Mouse (Mus musculus) embryo, embryonic 11.5 days (tissue): ENCODE results near the gene Armc12.
"Not testable (repeated sequence)": the region's sequence is repeated elsewhere in the genome, so short reads cannot be mapped to it uniquely, and the experiment has no call there.

Experiments
- DNase-seq: peaks from one replicate; pipeline ENCODE4 v3.0.0-alpha.2; 2012; ENCODE audit warnings: low read depth, low spot score

Armc12 gene

DNA sequence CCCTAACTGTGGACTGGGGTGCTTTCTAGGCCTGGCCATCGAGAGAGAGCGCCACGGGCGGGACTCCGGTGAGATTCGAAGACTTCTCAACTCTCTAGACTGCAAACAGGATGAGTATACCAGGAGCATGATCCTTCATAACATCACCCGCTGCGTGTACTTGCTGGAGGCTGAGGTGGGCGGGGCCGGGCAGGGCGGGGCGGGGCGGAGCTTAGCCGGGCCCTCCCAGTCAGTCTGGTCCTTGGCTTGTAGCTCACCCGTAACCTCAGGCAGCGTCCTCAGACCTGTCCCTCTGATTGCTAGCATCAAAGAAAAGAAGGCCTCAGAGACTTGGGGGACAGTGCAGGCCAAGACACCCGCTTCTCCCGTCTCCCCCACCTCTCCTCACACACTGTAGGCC is 1.3 kb downstream of the Armc12 start:
- DNase-seq, result no peak

DNA sequence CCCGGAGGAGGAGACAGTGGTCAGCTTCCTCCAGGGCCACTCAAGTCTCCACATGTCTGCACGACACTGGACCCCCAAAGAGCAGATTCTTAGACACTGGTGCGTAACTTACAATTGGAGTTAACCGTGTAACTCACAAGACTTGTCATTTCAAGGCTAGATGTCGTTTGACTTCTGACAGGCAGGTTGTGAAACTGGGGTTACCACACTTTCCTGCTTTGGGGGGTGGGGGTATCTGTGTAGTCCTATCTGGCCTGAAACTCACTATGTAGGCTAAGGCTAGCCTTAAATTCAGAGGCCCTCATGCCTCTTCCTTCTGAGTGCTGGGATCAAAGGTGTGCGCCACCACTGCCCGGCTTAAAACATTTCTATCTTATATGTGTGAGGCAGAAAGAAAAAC is 2.0 kb downstream of the Armc12 start:
- no peak for DNase-seq

DNA sequence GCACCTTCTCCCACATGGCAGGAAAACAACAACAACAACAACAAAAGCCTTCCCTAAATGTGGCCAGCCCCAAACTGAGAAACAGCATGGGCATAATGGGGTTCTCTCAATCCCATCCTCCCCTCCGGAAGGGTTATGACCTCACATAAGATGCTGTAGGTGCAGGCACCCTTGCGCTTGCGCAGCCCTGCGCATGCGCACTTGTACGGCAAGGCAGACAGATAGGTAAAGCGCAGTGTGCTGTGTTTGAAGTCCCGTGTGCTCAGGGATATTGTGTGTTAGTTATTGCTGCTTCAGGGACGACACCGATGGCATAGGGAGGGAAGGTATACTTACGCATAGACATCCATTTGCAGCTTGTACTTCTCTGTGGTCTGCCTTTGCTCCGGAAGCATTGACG is 2.7 kb downstream of the Armc12 start:
- DNase-seq, result no peak

DNA sequence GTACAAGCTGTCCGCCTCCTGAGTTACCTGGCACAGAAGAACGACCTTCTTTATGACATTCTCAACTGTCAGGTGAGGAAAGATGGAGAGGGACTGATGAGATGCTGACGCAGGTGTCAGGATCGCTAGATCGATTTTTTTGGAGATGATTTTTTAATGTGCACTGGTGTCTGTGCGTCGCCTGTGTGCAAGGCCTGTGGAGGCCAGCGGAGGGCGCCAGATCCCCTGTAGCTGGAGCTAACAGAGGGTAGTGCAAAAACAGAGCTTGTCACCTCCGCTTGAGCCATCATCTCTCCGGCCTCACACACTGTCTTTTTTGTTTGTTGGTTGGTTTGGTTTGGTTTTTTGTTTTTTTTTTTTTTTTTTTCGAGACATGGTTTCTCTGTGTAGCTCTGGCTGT is 7.3 kb downstream of the Armc12 start:
- DNase-seq, result no peak

DNA sequence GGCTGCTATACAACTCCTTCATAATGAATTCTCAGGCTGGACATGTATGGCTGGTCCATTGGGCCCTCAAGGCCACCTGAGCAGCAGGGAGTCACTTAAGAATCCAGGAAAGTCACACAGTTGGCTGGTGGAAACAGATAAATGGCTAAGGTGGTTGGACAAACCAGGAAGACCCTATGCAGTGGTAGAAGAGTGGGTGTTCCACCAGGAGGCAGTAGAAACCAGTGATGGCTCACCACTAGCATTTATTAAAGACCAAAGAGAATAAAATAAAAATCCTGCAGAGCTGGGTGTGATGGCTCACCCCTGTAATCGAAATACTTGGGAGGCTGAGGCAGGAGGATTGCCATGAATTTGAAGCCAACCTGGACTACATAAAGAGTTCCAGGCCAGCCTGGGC is 16.3 kb downstream of the Armc12 start:
- no peak for DNase-seq

DNA sequence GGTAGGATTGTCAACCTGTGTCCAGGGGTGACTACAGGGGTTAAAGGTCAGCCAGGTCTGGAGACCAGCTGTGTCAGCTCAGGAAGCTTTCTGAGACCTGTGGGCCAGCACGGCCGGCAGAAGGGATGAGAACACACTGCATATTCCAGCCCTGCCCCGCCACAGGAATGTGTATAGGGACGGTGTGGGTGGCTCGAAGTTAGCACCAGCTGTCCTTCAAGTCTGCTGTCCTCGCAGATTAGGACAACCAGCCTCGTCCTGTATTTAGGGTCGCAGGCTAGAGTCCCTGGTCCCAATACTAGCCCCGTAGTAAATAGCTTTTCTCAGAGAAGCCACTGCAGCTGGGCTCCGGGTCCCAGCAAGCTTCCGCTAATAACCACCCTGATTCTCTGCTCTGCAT is 17.9 kb downstream of the Armc12 start:
- no peak for DNase-seq

DNA sequence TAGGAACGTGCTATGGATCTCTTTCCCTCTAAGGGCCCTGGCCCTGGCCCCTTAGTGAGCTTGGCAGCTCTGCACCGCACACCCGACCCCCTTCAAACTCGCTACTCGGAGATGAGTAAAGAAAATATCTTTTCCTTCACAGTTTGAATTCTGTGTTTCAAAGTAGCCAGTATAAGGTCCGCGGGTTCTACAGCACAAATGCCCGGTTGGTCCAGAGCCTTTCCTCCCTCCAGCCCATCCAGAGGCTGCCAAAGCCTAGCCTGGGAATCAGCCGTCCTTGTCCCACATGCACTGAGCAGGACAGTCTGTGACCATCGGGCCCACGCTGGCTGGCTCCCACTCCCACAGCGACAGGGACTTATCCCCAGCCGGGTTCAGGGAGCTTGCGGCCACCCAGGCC is 18.5 kb downstream of the Armc12 start, which contains the start of gene Clpsl2:
Clpsl2 (plus strand) TSS at position 301 of the 400 bp plus-strand sequence.
- no peak for DNase-seq

DNA sequence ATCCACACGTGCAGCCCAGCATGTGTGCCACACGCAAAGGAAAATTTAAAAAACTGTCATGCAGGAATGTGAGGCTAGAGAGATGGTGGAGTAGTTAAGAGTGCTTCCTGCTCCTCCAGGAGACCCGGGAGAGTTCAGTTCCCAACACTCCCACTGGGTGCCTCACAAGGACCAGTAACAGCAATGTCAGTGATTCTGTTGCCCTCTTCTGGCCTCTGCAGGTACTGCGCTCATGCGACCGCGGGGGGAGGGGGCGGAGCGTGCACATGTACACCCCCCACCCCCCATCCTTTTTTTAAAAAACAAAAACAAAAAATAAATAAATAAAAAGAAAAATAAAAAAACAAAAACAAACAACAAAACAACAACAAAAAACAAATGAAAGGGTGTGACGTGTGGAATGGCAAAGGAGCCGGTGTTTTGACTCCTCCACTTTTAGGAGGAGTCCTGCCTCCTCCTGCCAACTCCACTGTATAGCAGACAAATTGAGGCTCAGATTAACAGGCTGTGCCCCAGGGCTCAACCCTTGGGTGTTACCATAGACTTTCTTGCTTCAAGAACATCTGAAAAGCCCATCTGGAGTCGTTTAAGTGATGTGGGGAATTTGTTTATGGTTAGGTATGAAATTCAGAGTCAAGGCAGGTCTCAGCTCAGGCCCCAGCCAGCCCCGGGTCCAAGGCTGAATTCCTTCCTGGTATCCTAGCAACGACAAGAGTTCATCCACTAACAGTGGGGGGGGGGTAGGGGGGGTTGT is 22.6 kb downstream of the Armc12 start:
- peak; percentile 59 for DNase-seq

DNA sequence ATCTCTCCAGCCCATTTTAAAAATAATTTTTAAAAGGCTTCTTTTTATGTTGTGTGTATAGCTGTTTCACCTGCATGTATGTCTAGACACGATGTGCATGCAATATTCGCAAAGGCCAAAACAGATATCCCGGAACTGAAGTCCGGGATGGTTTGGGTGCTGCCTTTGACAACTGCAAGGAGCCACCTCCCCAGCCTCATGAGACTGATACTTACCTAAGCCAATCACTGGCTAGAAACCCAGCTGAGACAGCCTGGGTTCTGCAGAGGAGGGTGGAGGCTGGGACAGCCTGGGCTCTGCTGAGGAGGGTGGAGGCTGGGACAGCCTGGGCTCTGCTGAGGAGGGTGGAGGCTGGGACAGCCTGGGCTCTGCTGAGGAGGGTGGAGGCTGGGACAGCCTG is 23.4 kb downstream of the Armc12 start:
- DNase-seq, result not testable (repeated sequence)

DNA sequence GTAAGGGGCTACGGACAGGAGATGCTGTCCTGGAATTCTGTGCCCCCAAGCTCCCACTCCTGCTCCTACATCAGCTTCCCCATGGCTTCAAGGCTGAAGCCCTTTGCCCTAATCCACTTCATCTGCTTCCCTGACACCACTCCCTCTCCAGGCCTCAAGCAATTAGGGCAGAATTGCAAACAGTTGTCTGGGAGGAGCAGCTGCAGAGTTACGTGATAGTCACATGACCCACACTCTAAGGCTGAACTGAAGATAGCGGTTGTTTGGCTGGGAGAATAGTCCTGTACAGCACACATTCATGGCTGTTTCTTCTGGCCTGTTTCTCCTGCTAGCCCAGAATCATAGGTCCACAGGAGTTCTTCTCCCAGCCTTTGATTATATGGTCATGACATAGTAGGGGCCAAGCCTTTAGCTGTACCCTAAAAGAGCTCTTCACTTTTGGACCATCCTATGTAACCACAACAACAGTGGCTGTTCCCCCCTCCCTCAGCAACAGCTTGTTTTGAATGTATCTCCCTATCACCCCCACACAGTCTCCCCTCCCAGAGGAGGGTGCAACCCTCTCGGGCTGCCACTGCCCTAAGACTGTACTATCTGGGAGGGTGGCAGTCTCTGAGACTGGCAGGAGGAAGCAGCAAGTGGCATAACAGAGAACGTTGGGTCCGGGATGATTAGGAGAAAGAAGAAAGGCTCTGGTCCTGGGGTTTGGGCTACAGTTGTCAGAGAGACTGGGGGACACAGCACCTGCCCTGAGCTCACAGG is 26.2 kb downstream of the Armc12 start:
- DNase-seq, result no peak

DNA sequence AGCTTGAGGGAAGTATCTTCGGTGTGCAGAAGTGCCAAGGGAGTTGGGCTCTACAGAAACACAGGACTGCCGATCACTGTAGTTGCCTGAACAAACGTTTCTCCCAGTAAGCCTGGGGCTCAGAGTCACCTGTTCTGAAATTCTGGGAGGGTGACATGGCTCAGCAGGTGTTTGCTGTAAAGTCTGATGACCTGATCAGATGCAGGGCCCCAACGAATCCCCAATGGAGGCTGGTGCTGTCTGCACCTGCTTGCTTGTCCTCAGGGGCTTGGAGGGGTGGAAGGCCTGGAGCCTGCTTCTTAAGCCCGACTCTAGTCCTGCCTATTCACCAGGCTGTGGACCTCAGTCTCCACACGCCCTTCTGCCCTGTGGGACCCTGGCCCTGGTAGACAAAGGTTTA is 27.2 kb downstream of the Armc12 start:
- no peak for DNase-seq

DNA sequence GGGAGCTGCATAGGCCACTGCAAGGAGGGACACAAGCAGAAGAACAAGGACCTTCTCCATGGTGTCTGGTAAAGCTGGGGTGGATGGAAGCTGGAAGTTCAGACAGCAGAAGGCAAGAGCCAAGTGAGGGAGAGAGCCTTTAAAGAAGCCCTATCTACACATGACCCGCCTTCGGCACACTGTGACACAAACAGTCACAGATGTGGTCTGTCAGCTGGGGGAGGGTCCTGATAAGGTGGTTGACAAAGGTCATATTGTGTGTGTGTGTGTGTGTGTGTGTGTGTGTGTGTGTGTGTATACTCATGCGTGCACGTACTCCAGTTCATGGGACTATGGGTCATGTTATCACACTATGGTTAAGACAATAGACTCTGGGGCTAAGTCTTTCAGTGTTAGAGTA is 30.0 kb downstream of the Armc12 start, which contains the start of gene Clps:
Clps (minus strand) TSS at position 169 of the 400 bp plus-strand sequence.
- no peak for DNase-seq

DNA sequence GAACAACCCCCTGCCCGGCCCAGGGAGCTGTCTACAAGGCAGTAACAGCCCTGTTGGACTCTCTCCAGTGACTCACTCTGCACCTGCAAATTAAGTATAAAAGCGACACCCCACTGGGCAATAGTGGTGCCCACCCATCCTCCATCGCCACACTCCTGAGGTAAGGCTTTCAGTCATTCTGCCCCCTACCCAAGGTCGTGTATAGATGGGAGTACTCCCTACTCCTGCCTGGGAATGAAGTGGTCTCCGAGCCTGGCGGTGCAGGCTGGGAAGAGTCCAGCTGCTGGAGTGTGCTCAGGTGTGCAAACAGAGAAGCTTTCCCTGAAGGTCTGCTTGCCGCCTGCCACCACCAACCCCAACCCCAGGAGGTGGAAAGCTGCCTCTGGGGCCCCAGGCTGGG is 31.0 kb downstream of the Armc12 start:
- DNase-seq, result no peak

DNA sequence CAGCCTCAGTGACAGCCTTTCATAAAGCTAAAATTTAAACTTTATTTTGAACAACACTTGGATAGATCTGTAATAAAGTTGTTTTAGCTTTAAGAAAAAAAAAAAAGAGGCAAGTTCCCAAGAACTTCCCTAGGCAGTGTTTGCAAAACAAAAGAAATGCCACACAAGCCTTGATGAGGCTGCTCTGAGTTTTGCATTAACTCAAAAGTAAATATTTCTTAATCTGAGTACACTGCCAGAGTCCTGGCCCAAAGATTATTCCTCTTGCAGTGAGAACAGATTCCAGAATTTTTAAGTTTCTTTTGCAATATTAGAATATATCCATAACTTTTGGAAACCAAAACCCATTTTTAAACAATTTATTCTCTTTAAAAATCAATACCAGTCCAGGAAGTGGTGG is 34.6 kb downstream of the Armc12 start:
- no peak for DNase-seq

DNA sequence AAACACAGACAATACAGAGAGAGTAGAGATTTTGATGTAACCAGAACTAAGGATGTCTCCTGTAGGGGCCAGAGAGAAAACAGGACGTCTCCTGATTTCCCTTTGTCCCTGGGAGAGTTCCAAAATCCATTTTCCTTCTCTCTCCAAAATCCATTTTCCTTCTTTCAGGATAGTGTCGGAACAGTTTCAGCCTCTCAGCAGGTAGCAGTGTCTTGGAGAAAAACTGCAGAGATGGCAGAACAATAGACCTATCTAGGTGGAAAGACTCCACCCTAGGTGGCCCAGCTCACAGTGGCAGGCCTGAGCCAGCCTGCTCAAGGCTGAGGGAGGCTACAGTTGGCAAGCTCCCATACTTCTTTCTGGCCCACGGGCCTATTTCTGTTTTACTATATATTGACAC is 36.9 kb downstream of the Armc12 start:
- DNase-seq, result no peak

DNA sequence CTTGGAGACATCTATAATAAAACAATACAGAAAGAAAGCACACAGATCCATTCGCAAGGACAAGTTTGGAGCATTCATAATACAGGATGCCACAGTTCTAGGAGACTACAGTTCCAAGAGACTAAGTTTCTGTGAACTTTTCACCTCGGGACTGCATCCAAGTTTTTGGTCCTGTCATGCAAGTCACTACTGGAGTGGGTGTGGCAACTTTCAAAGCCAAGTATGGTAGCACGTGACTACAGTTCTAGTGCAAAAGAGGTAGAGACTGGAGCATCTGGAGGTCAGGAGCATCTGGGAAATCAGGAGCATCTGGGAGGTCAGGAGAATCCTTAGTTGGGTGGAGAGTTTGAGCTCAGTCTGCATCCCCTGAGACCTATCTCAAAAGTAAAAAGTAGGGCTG is 41.3 kb downstream of the Armc12 start:
- no peak for DNase-seq

DNA sequence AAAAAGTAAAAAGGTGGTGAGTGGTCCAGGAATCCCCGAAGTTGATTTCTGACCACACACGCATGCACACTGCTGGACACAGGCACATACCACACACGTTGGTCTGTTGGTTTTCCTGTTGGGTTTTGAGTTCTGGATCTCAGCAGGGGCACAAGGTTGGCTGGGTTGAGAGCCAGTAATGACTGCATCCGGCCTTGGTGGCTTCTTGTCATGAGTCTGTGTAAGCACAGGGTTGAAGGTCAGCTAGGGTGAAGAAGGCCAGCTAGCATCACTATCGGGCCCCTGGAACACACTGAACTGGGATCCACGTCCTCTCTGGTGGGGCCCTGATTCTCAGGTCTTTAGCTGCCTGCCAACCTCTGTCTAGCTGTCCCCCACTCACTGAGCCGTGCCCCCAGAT is 41.9 kb downstream of the Armc12 start:
- DNase-seq, result no peak

DNA sequence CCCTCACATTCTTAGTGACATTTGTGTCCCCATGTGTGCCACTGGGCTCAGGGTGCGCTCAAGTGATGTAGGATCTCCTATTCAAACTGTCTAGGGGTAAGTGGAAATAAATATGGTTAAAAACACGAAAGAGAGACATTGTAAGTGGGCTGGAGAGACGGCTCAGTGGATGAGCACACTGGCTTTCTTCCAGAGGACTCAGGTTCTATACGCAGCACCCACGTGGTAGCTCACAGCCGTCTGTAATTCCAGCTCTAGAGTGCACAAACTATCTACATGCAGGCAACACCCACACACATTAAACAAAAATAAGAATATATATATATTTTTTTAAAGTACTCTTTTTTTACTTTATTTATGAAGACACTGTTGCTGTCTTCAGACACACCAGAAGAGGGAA is 42.3 kb downstream of the Armc12 start:
- DNase-seq, result no peak

DNA sequence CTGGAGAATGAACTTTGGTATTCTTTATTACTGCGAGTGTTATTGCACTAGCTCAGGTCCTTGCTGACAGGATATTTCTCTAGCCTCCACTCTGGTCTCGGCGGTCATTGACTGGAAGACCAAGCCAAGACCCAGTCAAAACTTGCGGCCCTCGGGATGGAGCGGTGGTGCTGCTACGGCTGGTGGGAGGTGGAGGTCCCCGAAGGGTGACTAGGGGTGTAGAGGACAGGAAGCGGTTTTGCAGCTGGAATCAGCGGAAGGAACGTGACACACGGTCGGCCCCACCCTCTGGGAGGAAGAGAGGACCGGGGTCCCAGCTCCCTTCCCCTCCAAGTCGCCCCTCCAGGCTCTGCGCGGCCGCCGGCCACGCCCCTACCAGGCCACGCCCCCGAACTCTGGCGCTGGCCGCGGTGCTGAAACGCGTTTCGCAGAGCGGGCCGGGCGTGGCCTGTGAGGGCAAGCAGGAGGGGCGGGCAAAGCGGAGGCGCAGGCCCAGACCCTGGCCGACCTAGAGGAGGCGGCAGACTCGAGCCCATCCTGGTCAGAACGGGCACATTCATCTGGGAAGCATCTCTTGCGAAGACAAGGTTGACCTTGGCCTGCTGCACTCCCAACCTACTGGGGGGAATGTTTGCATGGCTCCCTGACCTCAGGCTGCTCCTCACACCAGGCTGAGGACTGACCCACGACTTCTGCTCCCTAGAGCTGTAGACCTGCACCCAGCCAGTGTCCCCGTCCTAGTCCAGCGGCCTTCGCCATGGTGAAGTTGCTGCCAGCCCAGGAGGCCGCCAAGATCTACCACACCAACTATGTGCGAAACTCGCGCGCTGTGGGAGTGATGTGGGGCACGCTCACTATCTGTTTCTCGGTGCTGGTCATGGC is 44.9 kb downstream of the Armc12 start, which contains the start of gene Lhfpl5:
Lhfpl5 (plus strand) TSS at position 398 of the 882 bp plus-strand sequence.
- peak; percentile 68 for DNase-seq

DNA sequence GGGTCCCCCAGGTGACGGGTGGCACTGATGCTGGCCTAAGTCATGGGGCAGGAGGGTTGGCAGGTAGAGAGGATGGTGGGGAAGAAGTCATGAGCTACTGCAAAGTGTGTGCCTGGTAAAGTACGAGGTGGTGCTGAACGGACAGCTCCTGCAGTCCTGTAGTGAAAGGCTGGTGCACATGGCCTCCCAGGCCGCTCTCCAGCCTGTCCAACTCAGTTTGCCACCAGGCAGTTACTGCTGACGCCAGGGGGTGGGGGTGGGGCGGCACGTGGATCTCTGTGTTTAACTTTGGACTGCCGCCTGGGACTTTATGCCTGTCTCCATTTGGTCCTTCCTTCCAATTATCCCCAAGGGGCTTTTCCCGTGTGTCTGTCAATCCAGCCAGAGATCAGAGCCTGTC is 49.8 kb downstream of the Armc12 start:
- DNase-seq, result peak; percentile 76

DNA sequence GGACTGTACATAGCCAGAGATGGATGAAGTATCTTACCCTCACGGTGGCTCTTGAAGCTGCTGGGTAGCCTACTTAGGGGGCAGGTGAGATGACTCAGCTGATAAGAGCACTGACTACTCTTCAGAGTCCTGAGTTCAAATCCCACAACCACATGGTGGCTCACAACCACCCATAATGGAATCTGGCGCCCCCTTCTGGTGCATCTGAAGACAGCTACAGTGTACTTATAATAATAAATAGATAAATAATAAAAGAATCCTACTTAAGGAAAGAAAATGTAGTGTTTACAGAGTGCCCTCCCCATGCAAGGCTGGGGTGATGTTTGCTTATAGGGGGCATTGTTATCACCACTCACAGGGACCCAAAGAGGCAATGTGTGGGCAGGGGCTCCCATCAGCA is 50.5 kb downstream of the Armc12 start:
- no peak for DNase-seq

DNA sequence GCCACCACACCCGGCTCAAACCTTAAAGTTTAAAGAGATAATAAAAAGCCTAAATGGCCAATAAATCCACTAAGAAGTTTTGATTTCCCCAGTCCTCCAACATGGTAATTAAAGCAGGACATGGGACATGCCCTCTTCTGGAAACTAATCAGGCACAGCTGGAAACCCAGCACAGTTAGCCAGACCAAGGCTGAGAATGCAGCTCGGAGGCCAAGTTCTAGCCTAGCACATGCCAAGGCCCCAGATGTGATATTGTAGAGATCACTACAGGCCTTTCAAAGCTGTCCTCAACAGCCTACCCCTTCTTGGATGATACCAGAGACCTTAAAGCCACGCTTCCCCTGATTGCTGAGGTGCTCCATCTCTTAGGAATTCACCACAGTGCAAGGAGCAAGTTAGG is 55.9 kb downstream of the Armc12 start:
- no peak for DNase-seq
